ENCODE assay signal across 9 mouse cellular contexts in genomic region chr15:10712288-10712687, GRCm38 (mm10). TPM values are rescaled to one million over a fixed set of nuclear protein-coding genes. Genes with fewer than 3 reads are reported as not detected.
A peak's percentile ranks its signal among the peaks of the same experiment; 100 is the strongest.
DNase-seq lines count a peak whose midpoint lies in the region; ATAC-seq and TF ChIP-seq lines count a peak whose summit lies in the region.
"Had no signal": no experiment of that assay in that cellular context is flagged by ENCODE, and none has a peak within 500 bp of the region (broad histone marks: within the 10 kb centered on the region; RNA-seq: fewer than 3 reads in every experiment).

No protein-coding gene starts in this region.

- H3K9me3 ChIP-seq in kidney, postnatal 0 days (replicated peaks; ENCODE audit: low read length): no peaks in the 10 kb centered on the region
- no peaks in the 10 kb centered on the region for H3K9me3 ChIP-seq in forebrain, embryonic 12.5 days
- 0 out of 2 replicates have a peak, but pooled peaks cover 4% of the 10 kb centered on the region for H3K9me3 ChIP-seq in intestine, postnatal 0 days (ENCODE audit: control insufficient read depth)
- no peaks in the 10 kb centered on the region; the same call in 1 of the 2 replicates for H3K9me3 ChIP-seq in neural tube, embryonic 12.5 days

- peaks cover 8% of the 10 kb centered on the region for H3K36me3 ChIP-seq in kidney, postnatal 0 days (ENCODE audit: insufficient read depth, low read length)
- 0 out of 2 replicates have a peak, but pooled peaks cover 7% of the 10 kb centered on the region for H3K36me3 ChIP-seq in forebrain, embryonic 12.5 days (replicated peaks)
- H3K36me3 ChIP-seq in intestine, postnatal 0 days (ENCODE audit: control insufficient read depth, insufficient read depth): no peaks in the 10 kb centered on the region
- peaks cover 3% of the 10 kb centered on the region; the same call in 1 of the 2 replicates for H3K36me3 ChIP-seq in neural tube, embryonic 12.5 days

- H3K9ac ChIP-seq in kidney, postnatal 0 days (ENCODE audit: low read depth, low read length): no peak overlapping the region
- 0 out of 2 replicates have a peak overlapping the region, but pooled peaks have one; percentile 29 for H3K9ac ChIP-seq in forebrain, embryonic 12.5 days
- no peak overlapping the region for H3K9ac ChIP-seq in intestine, postnatal 0 days (ENCODE audit: low read depth, low read length)
- H3K9ac ChIP-seq in neural tube, embryonic 12.5 days: no peak overlapping the region

- no peak for ATAC-seq in kidney, postnatal 0 days (replicated peaks; ENCODE audit: low FRiP score, low read depth)
- ATAC-seq in forebrain, embryonic 12.5 days (ENCODE audit: low FRiP score): no peak
- ATAC-seq in intestine, postnatal 0 days: no peak
- ATAC-seq in neural tube, embryonic 12.5 days (ENCODE audit: low FRiP score, low read depth): no peak

- H3K27me3 ChIP-seq in kidney, postnatal 0 days (ENCODE audit: insufficient read depth, low read length): no peaks in the 10 kb centered on the region
- no peaks in the 10 kb centered on the region for H3K27me3 ChIP-seq in forebrain, embryonic 12.5 days
- no peaks in the 10 kb centered on the region for H3K27me3 ChIP-seq in intestine, postnatal 0 days (replicated peaks; ENCODE audit: control insufficient read depth, insufficient read depth, low read length)
- H3K27me3 ChIP-seq in neural tube, embryonic 12.5 days (replicated peaks): no peaks in the 10 kb centered on the region

- peak overlapping the region; percentile 89 for H3K4me2 ChIP-seq in kidney, postnatal 0 days (ENCODE audit: low read length)
- peak overlapping the region; percentile 91 for H3K4me2 ChIP-seq in forebrain, embryonic 12.5 days
- peak overlapping the region; percentile 98; the same call in 1 of the 2 replicates for H3K4me2 ChIP-seq in intestine, postnatal 0 days (replicated peaks; ENCODE audit: low read depth)
- peak overlapping the region; percentile 93 for H3K4me2 ChIP-seq in neural tube, embryonic 12.5 days (replicated peaks)

- 79% methylated on average over 3 of the region's 3 CpGs for WGBS in kidney, postnatal 0 days
- WGBS in forebrain, embryonic 12.5 days: 74% methylated on average over 3 of the region's 3 CpGs
- WGBS in intestine, postnatal 0 days: 89% methylated on average over 3 of the region's 3 CpGs
- 76% methylated on average over 3 of the region's 3 CpGs for WGBS in neural tube, embryonic 12.5 days

- peak overlapping the region; percentile 95 for H3K4me3 ChIP-seq in kidney, postnatal 0 days (replicated peaks; ENCODE audit: low read depth, low read length)
- H3K4me3 ChIP-seq in forebrain, embryonic 12.5 days (replicated peaks): peak overlapping the region; percentile 84
- no peak overlapping the region for H3K4me3 ChIP-seq in intestine, postnatal 0 days (ENCODE audit: low read depth, low read length)
- peak overlapping the region; percentile 81 for H3K4me3 ChIP-seq in neural tube, embryonic 12.5 days

- DNase-seq in kidney, postnatal 0 days (ENCODE audit: low spot score): no peak
- DNase-seq in kidney, adult 11 months: no peak
- no peak for DNase-seq in gastrocnemius, postnatal 25 days
- no peak for DNase-seq in right cerebral cortex, postnatal 10 days (ENCODE audit: low spot score in 2 of 2)
- no peak for DNase-seq in urinary bladder, postnatal 36 days (ENCODE audit: low spot score in 2 of 2)
- DNase-seq: adrenal gland, postnatal 14 days had no signal

- no peak overlapping the region for H3K27ac ChIP-seq in kidney, postnatal 0 days
- H3K27ac ChIP-seq in forebrain, embryonic 12.5 days: no peak overlapping the region
- no peak overlapping the region for H3K27ac ChIP-seq in intestine, postnatal 0 days (ENCODE audit: low read depth, low read length)
- H3K27ac ChIP-seq in neural tube, embryonic 12.5 days: no peak overlapping the region

- H3K4me1 ChIP-seq in kidney, postnatal 0 days (replicated peaks; ENCODE audit: insufficient read depth, low read length): peaks cover 20% of the 10 kb centered on the region
- peaks cover 38% of the 10 kb centered on the region for H3K4me1 ChIP-seq in forebrain, embryonic 12.5 days
- peaks cover 10% of the 10 kb centered on the region for H3K4me1 ChIP-seq in intestine, postnatal 0 days (replicated peaks; ENCODE audit: control insufficient read depth, insufficient read depth, low read length)
- H3K4me1 ChIP-seq in neural tube, embryonic 12.5 days: peaks cover 19% of the 10 kb centered on the region

- no peak for TF ChIP-seq CTCF in kidney, postnatal 0 days (IDR thresholded peaks at IDR 0.05; ENCODE audit: low read depth)
- no peak for TF ChIP-seq CTCF in intestine, postnatal 0 days (IDR thresholded peaks at IDR 0.05; ENCODE audit: low read depth)

RNA-seq across cellular contexts. Expression of gene Rai14, which starts 2.1 kb away (rescaled TPM):
- polyA plus RNA-seq in kidney, postnatal 0 days (2015; fragmentation: Nextera tagmentation; extraction: Ambion mirVana): 38.5 and 42.4 TPM in 2 replicates
- polyA plus RNA-seq in forebrain, embryonic 12.5 days (2016; fragmentation: Nextera tagmentation; extraction: Ambion mirVana): 55.1 and 59.8 TPM in 2 replicates
- 6.2 and 6.9 TPM in 2 replicates for polyA plus RNA-seq in intestine, postnatal 0 days (2015; fragmentation: Nextera tagmentation; extraction: Ambion mirVana)
- 63.0 and 63.3 TPM in 2 replicates for polyA plus RNA-seq in neural tube, embryonic 12.5 days (2016; fragmentation: Nextera tagmentation; extraction: Ambion mirVana)
- total RNA-seq in gastrocnemius, postnatal 25 days (2021): 1 to 10 TPM; 2.6 to 3.5 TPM
